Mouse (Mus musculus) left cerebral cortex, adult 11 months (tissue): Measurements from ENCODE around the gene Acads.

Experiments
- DNase-seq: peaks from one replicate; pipeline ENCODE4 v3.0.0; 2022; ENCODE audit warnings: low spot score

Gene Acads

DNA sequence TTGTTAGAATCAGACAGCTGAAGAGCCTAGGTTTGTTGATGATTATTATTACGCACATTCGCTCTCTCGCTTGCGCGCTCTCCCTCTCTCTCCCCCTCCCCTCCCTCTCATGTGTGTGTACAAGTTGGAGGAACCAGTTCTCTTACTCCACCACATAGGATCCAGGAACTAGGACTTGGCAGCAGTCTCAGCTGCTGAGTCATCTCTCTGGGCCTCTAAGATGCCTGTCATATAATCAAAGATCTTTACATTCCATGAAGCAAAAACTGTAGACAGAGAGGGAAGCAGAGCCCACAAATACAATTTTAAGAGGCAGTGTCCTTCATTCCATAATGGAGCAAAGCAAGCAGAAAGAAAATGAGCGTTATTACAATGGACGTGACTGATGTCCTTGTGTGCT is 47.0 kb downstream of the Acads start:
- DNase-seq: no peak

- no peak for DNase-seq
Measured at GRCm38 (mm10) chr5:115071096-115071901, 47.8 kb downstream of the Acads start.

GRCm38 (mm10) chr5:115070457-115070856 is 48.7 kb downstream of the Acads start:
- no peak for DNase-seq

- DNase-seq: no peak
Measured at GRCm38 (mm10) chr5:115069611-115070010, 49.5 kb downstream of the Acads start.

DNA sequence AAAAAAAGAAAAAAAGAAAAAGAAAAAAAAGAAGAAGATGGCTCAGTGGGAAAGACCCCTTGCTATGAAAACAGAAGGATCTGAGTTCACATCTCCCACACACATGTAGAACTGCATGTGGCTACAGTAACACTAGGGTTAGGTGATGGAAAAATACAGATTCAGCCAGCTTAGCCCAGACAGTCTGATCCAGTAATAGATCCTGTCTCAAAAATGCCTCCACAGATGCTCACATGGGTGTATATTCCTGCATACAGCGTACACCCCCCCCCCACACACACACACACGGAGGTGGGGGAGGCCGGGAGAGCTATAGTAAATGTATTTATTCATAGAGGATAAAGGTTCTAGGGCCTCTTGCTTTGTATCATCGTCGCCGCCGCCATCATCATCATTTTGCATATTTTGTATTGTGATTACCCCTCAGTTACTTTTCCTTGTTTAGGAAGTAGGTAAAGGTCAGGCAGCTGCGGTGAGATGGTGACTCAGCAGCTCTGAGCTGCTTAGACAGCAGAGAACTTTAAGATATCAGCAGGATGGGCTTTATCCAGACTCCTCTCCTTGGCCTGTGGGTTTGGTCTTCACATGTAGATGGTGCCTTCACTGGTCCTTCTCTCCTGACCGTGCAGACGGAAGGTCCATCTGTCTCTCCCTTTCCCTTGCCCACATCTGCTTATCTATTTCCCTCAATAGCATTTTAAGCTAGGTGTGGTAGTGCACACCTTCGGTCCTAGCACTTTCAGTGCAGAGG is 50.3 kb downstream of the Acads start:
- DNase-seq: no peak

DNA sequence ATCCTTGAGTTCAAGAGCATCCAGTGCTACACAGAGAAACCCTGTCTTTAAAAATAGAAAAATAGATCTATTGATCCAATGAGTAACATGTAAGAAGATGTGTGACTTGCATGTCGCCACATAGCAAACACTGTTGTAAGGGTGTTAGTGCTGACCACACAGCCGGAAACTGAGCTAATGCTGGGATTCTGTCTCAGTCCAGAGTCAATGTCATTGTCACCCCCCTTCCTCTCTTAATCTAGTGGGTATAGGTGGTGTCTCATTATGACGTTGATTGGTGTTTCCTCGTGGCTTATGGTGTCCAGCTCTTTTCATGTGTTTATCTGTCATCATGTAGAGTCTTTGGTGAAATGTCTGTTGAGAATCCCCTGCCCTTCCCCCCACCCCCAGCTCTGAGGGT is 52.9 kb downstream of the Acads start:
- no peak for DNase-seq

GRCm38 (mm10) chr5:115063391-115063790 is 55.8 kb downstream of the Acads start:
- no peak for DNase-seq

DNA sequence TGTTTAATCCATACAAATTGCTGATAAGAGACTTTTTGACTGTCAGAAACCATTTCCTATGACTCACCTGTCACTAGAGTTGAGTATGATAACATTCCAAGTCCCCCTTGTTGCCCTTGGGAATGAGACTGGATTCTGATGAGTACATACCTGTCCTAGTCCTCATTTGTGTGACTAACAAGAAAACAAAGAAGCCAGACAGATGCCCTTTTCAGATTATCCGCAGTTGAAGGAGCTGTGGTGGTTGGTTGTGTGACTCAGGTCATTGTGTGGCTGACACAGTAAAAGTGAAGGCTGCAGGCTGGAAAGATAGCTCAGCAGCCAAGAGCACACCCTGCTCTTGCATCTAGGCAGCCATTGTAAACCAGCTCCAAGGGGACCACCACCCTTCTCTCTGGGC is 56.6 kb downstream of the Acads start:
- DNase-seq: no peak

DNA sequence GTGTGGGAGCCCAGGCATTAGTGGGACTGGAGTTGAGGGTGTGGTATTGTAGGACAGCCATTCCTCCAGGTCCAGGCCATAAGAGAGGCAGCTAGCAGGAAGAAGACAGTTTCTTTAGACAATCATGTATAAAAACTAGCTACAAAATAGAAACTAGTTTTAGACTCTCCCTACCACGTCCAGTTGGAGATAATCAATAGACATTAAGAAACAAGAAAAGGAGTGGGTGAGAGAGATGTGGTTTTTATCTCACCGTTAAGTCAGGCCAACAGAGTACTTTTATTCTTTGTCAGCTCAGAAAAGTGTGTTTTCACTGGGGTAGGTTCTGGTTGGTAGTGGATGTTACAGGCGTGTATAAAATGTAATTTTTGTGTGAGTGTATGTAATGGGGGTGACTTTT is 58.2 kb downstream of the Acads start:
- no peak for DNase-seq
